Mouse (Mus musculus) heart, adult 2 months (tissue): ENCODE results near the gene Otud7b.

Experiments used
- CTCF ChIP-seq: fragments of 200-600 bp; IDR thresholded peaks from 2 replicates; pipeline ENCODE4 v1.8.1; 2022; ENCODE audit warnings: antibody characterized with exemption, mild to moderate bottlenecking, moderate library complexity
- POLR2A ChIP-seq: fragments of 200-500 bp; IDR thresholded peaks from 2 replicates; pipeline ENCODE4 v1.6.1; 2011; ENCODE audit warnings: mild to moderate bottlenecking, low read depth, low read length, control low read depth; ENCODE audit not compliant: insufficient read depth

DNA sequence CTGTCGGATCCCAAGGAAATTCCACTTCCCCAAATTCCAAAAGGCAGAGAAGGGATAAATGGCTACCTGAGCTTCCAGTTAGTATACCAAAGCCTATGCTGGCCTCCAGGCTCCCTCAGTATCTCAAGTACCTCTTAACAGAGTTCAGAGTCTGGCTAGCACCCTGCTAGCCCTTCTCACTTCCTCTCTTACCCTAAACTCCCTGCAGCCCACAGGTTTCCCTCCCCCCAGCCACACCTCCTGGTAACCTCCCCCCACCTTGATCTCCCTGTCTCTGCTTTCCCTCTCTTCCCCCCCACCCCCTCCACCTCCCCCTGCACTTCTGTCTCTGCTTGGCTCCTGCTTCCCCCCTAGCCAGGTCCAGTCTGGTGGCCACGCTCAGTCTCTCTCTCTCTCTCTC, 95.4 kb downstream of the Otud7b start:
- no peak for TF ChIP-seq CTCF
- TF ChIP-seq POLR2A = no peak
